In the genomic region with DNA sequence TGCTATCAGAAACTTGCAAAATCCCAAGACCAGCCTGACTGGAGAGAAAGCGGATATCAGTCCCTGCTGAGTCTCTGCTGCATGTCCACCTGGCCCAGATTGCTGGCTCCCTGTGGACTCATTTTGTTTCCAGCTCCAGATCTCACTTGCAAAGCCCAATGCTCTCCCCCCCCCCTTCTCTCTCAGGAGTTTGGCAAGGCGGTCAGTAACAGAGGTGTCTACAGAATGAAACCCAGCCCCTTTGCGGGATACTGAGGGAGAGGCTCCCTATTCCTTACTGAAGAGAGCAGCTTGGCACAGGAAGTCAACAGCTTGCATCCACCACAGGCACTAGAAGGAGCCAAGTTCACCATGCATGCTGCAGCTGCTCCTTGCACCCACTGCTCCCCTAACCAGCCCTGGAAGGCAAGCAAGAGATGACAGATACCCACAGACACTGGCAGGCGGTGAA, we compare ENCODE assay signal across 17 mouse cellular contexts.
DNase-seq lines count a peak whose midpoint lies in the region; ATAC-seq lines count a peak whose summit lies in the region.
"Had no signal": no experiment of that assay in that cellular context is flagged by ENCODE, and none has a peak within 500 bp of the region (broad histone marks: within the 10 kb centered on the region; RNA-seq: fewer than 3 reads in every experiment).

No protein-coding gene starts in this region.

- H3K4me2 ChIP-seq in forebrain, embryonic 15.5 days (replicated peaks), result no peak overlapping the region
- H3K4me2 ChIP-seq: intestine, embryonic 15.5 days; limb, embryonic 12.5 days; midbrain, embryonic 15.5 days; neural tube, embryonic 13.5 days had no signal

- H3K4me3 ChIP-seq in forebrain, embryonic 15.5 days, result no peak overlapping the region
- H3K4me3 ChIP-seq in forebrain, embryonic 10.5 days, result no peak overlapping the region
- H3K4me3 ChIP-seq: embryonic facial prominence, embryonic 10.5 days; heart, embryonic 10.5 days; intestine, embryonic 15.5 days; limb, embryonic 12.5 days; midbrain, embryonic 15.5 days; neural tube, embryonic 13.5 days had no signal

- no peaks in the 10 kb centered on the region for H3K36me3 ChIP-seq in forebrain, embryonic 15.5 days
- H3K36me3 ChIP-seq in forebrain, embryonic 10.5 days (replicated peaks), result no peaks in the 10 kb centered on the region
- H3K36me3 ChIP-seq: embryonic facial prominence, embryonic 10.5 days; heart, embryonic 10.5 days; intestine, embryonic 15.5 days; limb, embryonic 12.5 days; midbrain, embryonic 15.5 days; neural tube, embryonic 13.5 days had no signal

- ATAC-seq in forebrain, embryonic 15.5 days (replicated peaks), result peak; percentile 33
- ATAC-seq: intestine, embryonic 15.5 days; midbrain, embryonic 15.5 days; Patski had no signal

- H3K4me1 ChIP-seq in forebrain, embryonic 15.5 days, result peaks cover 17% of the 10 kb centered on the region
- H3K4me1 ChIP-seq in forebrain, embryonic 10.5 days, result peaks cover 5% of the 10 kb centered on the region
- H3K4me1 ChIP-seq: intestine, embryonic 15.5 days; midbrain, embryonic 15.5 days had no signal

- H3K9me3 ChIP-seq in forebrain, embryonic 15.5 days, result no peaks in the 10 kb centered on the region
- H3K9me3 ChIP-seq in forebrain, embryonic 10.5 days, result no peaks in the 10 kb centered on the region
- H3K9me3 ChIP-seq: embryonic facial prominence, embryonic 10.5 days; heart, embryonic 10.5 days; intestine, embryonic 15.5 days; limb, embryonic 12.5 days; midbrain, embryonic 15.5 days; neural tube, embryonic 13.5 days had no signal

- peak overlapping the region; percentile 73 for H3K27ac ChIP-seq in forebrain, embryonic 15.5 days (replicated peaks)
- no peak overlapping the region for H3K27ac ChIP-seq in forebrain, embryonic 10.5 days
- H3K27ac ChIP-seq: embryonic facial prominence, embryonic 10.5 days; heart, embryonic 10.5 days; intestine, embryonic 15.5 days; limb, embryonic 12.5 days; midbrain, embryonic 15.5 days; neural tube, embryonic 13.5 days had no signal

- no peak overlapping the region for H3K9ac ChIP-seq in forebrain, embryonic 15.5 days (replicated peaks)
- H3K9ac ChIP-seq: intestine, embryonic 15.5 days; limb, embryonic 12.5 days; midbrain, embryonic 15.5 days; neural tube, embryonic 13.5 days had no signal

- DNase-seq in forebrain, embryonic 10.5 days (ENCODE audit: extremely low spot score, low spot score), result no peak
- peak; percentile 41 to 67 for DNase-seq in right cerebral cortex, postnatal 10 days (ENCODE audit: low spot score in 2 of 2)
- DNase-seq in right cerebral cortex, adult 18-20 months, result no peak
- DNase-seq in cerebellum, postnatal 36 days, result peak; percentile 78 to 85
- DNase-seq in telencephalon, adult 2 months (ENCODE audit: low read depth, low spot score), result peak; percentile 34
- DNase-seq in adrenal gland, postnatal 4 days (ENCODE audit: low spot score in 2 of 2), result no peak
- no peak for DNase-seq in c-Kit-positive CD71-positive TER-119-positive erythroid progenitor cells, embryonic 14.5 days (ENCODE audit: low spot score)
- DNase-seq: gastrocnemius, postnatal 10 days; heart, postnatal 4 days had no signal

- WGBS in forebrain, embryonic 15.5 days, result 55% methylated on average over 4 of the region's 4 CpGs
- WGBS in forebrain, embryonic 10.5 days, result 63% methylated on average over 4 of the region's 4 CpGs

- no peaks in the 10 kb centered on the region for H3K27me3 ChIP-seq in forebrain, embryonic 15.5 days
- H3K27me3 ChIP-seq in forebrain, embryonic 10.5 days (ENCODE audit: poor library complexity, severe bottlenecking), result 0 out of 2 replicates have a peak, but pooled peaks cover 3% of the 10 kb centered on the region
- H3K27me3 ChIP-seq: intestine, embryonic 15.5 days; limb, embryonic 12.5 days; midbrain, embryonic 15.5 days; neural tube, embryonic 13.5 days had no signal

Comparison
In these comparisons a context has a peak if more than half of its experiments do, and no peak if none do; other contexts are left out.
1. DNase-seq: peak in right cerebral cortex, postnatal 10 days (2 of 2), cerebellum, postnatal 36 days (2 of 2) and telencephalon, adult 2 months (single experiment); none in forebrain, embryonic 10.5 days (single experiment), right cerebral cortex, adult 18-20 months (single experiment), adrenal gland, postnatal 4 days (0 of 2) and c-Kit-positive CD71-positive TER-119-positive erythroid progenitor cells, embryonic 14.5 days (single experiment).